Mouse (Mus musculus) spleen, postnatal 14 days (tissue): Measurements from ENCODE around the gene Rgmb.

ENCODE experiments used
- DNase-seq, 2 experiments: peaks; one replicate each; pipeline ENCODE4 v3.0.0; 2021 to 2022; ENCODE audit warnings: low spot score in 2 of 2

Gene Rgmb

DNA sequence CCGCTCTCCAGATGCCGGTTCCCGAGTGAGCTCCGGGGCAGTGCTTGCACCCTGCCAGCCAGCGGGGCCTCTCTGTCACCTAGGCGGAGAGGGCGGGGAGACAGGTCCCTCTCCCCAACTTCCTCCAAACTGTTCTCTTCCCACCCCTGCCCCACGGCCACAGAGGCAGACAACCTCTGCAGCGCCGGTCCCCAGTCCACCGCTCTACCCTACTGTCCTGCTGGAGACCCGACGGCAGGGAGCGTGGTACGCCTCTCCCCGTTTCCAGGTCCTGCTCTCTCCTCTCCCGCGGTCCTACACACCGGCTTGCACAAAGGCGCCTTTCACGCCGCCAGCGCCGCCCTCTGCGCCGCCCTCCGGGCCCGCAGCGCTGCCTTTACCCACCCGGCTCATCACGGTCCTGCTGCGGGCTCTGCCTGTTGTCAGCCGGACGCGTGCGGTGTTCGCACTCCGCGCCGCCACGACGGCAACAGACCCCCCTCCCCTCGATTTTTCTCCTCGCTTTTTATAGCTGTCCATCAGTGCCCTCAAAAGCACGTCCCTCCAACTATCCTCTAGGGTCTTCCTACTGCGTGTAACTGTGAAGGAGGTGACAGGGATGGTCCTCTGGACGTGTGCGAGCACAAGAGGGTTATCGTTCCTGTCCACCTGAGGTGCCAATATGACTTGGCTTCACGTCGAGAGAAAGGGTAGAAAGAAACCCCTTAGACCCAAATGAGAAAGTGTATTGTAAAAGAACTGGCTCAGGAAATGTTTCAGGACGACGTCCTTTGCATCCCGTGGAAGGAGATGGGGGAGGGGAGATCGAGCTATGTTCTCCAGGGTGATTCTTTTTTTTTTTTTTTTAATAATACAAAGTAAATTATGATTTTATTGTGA is at the start of gene Rgmb:
Rgmb (minus strand) TSS at position 274 of the 879 bp plus-strand sequence.
- no peak for DNase-seq

- DNase-seq, result no peak
These were observed 43.9 kb upstream of the Rgmb start for GRCm38 (mm10) chr17:15874765-15875164.

GRCm38 (mm10) chr17:15872093-15872492 is 41.3 kb upstream of the Rgmb start:
- no peak for DNase-seq

DNA sequence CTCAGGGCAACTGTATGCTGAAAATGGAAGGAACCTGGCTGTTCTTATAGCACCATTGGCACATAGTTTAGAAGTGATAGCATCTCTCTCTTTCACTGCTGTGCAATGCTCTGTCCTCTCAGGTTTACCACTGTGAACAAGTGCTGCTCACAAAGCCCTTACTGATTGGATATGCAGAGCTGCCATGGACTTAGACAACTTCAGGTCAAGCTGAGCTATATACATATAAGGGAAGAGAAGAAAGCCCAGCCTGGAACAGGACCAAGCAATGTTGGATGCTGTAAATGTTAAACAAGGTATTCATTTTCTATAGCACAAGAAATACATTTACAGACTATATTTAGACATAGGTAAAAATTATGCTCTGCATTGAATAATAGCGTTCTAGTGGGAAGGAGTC is 34.4 kb upstream of the Rgmb start:
- no peak for DNase-seq

DNA sequence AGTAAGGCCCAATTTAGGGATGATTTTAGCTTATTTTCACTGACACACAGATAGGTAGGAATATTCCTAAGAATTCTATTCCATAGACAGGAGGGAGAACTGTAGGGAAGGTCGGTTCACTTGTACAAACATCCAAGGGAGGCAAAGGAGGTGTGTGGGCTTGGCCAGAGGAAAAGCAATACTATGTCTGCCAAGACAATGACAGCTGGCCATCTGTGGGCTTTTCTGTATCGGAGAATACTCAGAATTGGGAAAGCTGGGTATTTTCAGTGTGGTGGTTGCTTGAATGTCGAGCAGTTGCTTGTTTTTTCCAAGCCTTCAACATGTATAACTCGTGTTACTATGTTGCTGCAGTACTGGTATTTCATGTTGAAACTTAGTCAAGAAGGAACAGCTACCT is 31.5 kb upstream of the Rgmb start:
- DNase-seq, result no peak

DNA sequence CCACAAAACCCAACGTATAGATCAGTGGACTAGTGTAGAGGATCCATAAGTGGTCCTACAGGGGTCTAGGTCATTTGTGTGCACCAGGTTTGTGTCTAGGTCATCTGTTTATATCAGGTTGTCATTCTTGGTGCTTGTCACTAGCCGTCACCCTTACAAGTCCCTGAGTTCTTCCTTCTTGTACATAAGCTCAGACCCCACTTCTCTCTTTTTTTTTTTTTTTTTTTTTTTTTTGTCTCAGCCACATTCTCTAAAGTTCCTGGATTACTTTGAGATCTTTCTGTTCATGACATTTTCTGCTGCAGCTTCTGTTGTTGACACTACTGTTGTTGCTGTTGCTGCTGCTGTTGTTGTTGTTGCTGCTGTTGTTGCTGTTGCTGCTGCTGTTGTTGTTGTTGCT is 22.3 kb upstream of the Rgmb start:
- DNase-seq, result no peak

- no peak for DNase-seq
These were observed 19.7 kb upstream of the Rgmb start for GRCm38 (mm10) chr17:15850544-15850943.

- DNase-seq, result no peak
These were observed 10.6 kb upstream of the Rgmb start for GRCm38 (mm10) chr17:15841425-15841824.

DNA sequence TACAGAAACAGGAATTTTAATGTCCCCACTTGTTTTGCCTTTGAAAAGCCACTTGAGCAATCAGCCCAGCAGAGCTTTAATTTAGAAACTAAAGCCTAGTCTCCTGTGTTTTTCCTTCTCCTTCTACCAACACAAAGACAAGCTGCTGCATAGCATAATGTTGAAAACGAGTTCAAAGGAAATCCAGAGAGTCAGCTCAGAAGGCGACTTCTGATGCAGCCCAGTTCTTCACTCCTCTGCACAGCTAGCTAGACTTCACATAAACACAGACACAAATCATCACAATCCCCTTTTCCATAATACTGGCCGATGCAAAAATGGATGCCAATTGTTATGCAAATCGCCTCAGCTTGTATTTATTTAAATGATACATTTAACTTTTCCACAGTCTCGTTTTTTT is 1.6 kb upstream of the Rgmb start:
- DNase-seq, result no peak

DNA sequence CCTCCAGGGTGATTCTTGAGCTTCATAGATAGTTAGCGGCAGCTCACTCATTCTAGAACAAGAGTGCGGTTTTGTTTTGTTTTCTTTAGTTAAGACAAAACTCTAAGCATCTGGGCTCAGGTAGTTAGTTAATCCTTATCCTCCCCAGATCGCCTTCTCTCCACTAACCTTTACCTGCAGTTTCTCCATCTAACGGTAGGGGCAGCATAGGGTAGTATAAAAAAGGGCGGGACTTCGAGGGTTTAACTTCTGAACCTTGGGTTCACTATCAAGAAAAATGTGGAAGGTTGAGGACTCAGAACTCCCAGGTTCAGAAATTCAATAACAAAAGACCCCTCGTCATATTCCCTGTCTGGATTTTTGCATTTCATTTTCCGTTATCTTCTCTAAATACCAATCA is 971 bp upstream of the Rgmb start:
- DNase-seq, result no peak

GRCm38 (mm10) chr17:15830171-15830765 is 571 bp downstream of the Rgmb start:
- no peak for DNase-seq

- no peak for DNase-seq
These were observed 1.4 kb downstream of the Rgmb start for GRCm38 (mm10) chr17:15829198-15830170.

GRCm38 (mm10) chr17:15828131-15828917 is 2.5 kb downstream of the Rgmb start:
- no peak for DNase-seq

DNA sequence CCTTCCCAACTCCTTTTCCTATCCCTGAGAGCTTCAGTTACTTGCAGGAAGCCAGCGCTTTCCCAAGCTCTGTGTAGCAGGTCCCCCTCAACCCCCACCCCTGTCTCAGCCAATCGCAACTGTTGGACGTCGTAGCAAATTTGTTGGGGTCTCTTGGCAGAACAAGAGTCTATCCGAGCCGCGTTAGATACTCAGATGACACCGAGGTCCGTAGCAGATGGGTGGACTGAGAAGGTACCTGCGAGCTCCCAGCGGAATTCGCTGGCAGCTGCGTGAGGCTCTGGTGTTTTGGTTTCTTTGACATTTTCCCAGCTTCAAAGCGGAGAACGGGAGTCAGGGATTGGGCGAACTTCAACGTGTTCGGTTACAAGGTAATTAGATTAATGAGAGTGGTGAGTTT is 3.9 kb downstream of the Rgmb start:
- no peak for DNase-seq

DNA sequence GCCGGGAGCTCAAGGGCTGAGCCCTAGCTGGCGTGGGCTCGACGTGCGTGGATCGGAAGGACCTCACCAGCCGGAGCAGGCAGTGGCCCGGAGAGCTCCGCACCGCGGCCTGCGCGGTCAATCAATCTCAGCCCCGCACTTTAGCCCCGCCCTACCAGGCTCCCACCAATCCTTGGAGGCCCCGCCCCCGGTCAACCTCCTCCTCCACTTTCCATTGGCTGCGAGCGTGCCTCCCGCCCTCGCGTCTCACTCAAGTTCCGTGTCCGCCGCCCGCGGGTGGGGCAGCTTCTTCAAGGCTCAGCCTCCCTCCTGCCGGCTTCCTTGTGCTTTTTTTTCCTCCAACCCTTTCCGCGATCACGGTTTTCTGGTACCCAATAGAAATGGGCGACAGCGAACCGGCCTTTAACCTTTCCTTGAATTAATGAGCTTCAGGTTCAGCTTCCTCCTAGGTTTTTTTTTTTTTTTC is 4.4 kb downstream of the Rgmb start:
- DNase-seq, result peak; percentile 67 to 75

DNA sequence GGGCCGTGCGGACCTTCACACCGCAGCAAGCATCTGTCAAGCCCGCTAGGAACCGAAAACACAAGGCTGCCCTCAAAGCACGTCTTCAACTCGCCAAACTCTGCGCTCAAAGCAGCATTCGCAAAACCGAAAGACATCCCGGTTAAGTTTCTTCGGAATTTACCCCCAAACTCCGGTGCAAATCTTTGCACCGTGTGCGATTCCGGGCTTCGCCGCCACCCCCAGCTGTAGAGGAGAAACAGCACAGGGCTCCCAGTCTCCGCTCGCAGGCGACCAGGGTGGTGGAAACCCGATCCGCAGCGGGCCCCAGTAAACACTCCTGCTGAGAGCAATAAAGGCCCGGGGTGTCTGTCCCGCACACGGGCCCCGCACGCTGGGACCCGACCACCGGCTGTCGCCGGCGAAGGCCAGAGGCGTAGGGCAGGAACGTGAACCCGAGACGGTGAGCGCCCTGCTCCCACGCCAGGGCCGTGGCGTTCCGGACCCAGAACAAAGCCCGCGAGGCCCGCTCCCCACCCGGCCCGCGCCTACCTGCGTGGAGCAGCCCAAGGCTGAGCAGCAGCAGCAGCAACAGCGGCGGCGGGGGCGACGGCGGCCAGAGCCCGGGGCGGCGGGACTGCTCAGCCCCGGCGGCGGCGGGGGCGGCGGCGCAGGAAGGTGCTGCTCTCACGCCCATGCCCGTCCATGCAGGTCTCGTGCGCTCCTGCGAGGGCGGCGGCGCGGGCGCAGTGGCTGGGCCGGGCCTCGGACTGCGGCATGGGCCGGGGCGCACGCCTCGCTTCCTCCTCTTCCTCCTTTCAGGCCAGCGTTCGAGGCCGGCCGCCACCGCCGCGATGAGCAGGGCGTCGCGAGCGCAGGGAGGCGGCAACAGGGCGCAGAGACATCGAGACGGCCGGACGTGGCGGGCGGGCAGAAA is 5.1 kb downstream of the Rgmb start:
- no peak for DNase-seq

DNA sequence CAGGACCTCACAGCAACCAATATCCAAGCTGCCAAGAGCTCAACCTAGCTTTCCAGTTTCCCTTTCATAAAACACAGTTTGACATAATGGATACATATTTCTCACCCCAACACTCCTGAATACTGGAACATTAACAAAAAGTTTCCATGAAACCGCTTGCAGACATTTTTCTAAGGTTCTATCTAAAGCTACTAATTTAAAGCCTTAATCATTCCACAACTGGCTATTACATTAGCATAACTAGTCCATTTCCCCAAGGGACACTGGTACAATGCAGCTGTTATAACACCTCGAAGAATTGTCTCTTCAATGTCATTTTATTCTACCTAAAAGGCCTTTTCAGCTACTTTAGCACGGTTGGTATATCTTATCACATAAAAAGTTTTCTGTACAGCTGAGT is 6.0 kb downstream of the Rgmb start:
- no peak for DNase-seq

- DNase-seq, result no peak
These were observed 6.5 kb downstream of the Rgmb start for GRCm38 (mm10) chr17:15824337-15824736.

GRCm38 (mm10) chr17:15823838-15824237 is 7.0 kb downstream of the Rgmb start:
- no peak for DNase-seq

DNA sequence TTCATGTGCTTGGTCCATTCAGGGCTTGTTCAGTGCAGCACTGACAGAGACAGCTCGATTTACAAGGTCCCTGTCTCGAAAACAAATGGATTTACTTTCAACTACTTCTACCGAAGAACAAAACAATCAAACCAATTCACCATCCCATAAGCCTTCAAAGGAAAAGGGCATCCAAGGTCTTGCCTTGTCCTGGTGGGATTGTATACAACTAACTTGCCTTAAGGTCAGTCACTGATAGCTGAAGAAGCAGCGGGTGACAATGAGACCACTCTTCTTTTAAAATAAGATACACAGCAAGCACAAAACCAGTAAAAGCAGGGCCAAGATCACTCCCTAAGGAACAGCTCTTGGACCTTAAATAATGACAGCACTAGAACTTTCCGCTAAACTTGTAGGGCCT is 7.6 kb downstream of the Rgmb start:
- no peak for DNase-seq
